Mouse (Mus musculus) adrenal gland, postnatal 36 days (tissue): ENCODE results near the gene Pgs1. TPM values are rescaled to one million over a fixed set of nuclear protein-coding genes. Genes with fewer than 3 reads are reported as not detected.
A peak's percentile ranks its signal among the peaks of the same experiment; 100 is the strongest.

Experiments
- DNase-seq, 2 experiments: peaks; one replicate each; pipeline ENCODE4 v3.0.0; 2021; ENCODE audit warnings: mixed read lengths in 1 of 2
- total RNA-seq, 2 experiments: library from RNA; stranded (reverse); gene quantifications; 2 replicates each; pipeline ENCODE4 v1.2.3; 2021

The Pgs1 gene
- total RNA-seq, 2 experiments from 2014 or later: 54.7 to 58.7 TPM

- no peak for DNase-seq
Measured at GRCm38 (mm10) chr11:117975211-117975967, 10.7 kb upstream of the Pgs1 start.

GRCm38 (mm10) chr11:117976081-117976582, 10.0 kb upstream of the Pgs1 start:
- peak; percentile 72 to 74 for DNase-seq

GRCm38 (mm10) chr11:117977694-117978360, 8.3 kb upstream of the Pgs1 start:
- DNase-seq: no peak

GRCm38 (mm10) chr11:117979388-117979787, 6.7 kb upstream of the Pgs1 start:
- no peak for DNase-seq

- DNase-seq: peak; percentile 60 to 72
Measured at GRCm38 (mm10) chr11:117982426-117982825, 3.7 kb upstream of the Pgs1 start.

GRCm38 (mm10) chr11:117983770-117984169, 2.3 kb upstream of the Pgs1 start:
- DNase-seq: no peak

- peak; percentile 62 to 71 for DNase-seq
Measured at GRCm38 (mm10) chr11:117987032-117987451, 950 bp downstream of the Pgs1 start.

GRCm38 (mm10) chr11:117987968-117988367, 1.9 kb downstream of the Pgs1 start:
- DNase-seq: no peak

- no peak for DNase-seq
Measured at GRCm38 (mm10) chr11:117989241-117989640, 3.1 kb downstream of the Pgs1 start.

- peak; percentile 57 to 62 for DNase-seq
Measured at GRCm38 (mm10) chr11:117989926-117990325, 3.8 kb downstream of the Pgs1 start.

- DNase-seq: peak; percentile 44 to 51
Measured at GRCm38 (mm10) chr11:117991502-117992470, 5.7 kb downstream of the Pgs1 start.

- no peak for DNase-seq
Measured at GRCm38 (mm10) chr11:117993190-117994175, 7.4 kb downstream of the Pgs1 start.

GRCm38 (mm10) chr11:117994250-117995057, 8.4 kb downstream of the Pgs1 start:
- no peak for DNase-seq

- peak; percentile 44 to 51 for DNase-seq
Measured at GRCm38 (mm10) chr11:117995255-117995654, 9.2 kb downstream of the Pgs1 start.

GRCm38 (mm10) chr11:117995661-117996060, 9.6 kb downstream of the Pgs1 start:
- DNase-seq: no peak

- DNase-seq: no peak
Measured at GRCm38 (mm10) chr11:117996066-117996465, 10.0 kb downstream of the Pgs1 start.

GRCm38 (mm10) chr11:117997085-117997484, 11.0 kb downstream of the Pgs1 start:
- DNase-seq: no peak

GRCm38 (mm10) chr11:117998356-117998755, 12.3 kb downstream of the Pgs1 start:
- DNase-seq: no peak

- no peak for DNase-seq
Measured at GRCm38 (mm10) chr11:117999260-117999934, 13.3 kb downstream of the Pgs1 start.
